Mouse (Mus musculus) small intestine, adult 2 months (tissue): ENCODE results near the gene P2rx3.

Experiments
- CTCF ChIP-seq: fragments of 200-500 bp; IDR thresholded peaks from 2 replicates; pipeline ENCODE4 v1.5.1; 2012; ENCODE audit warnings: low read depth, mild to moderate bottlenecking, control low read depth, inconsistent platforms, low read length, moderate library complexity, mixed read lengths; ENCODE audit not compliant: insufficient replicate concordance, insufficient read length; ENCODE audit errors: extremely low read depth
- POLR2A ChIP-seq: fragments of 200-500 bp; IDR thresholded peaks from 2 replicates; pipeline ENCODE4 v1.6.1; 2012; ENCODE audit warnings: low read depth, mild to moderate bottlenecking, control low read depth, inconsistent platforms, low read length, moderate library complexity

- TF ChIP-seq CTCF (no peak), POLR2A (no peak)
These were observed 40.9 kb downstream of the P2rx3 start for GRCm38 (mm10) chr2:84996376-84996775.
